Mouse (Mus musculus): ENCODE results near the gene Prkca.

Prkca gene

GRCm38 (mm10) chr11:107989241-107989640 lies 354.5 kb downstream of the Prkca start:
- DNase-seq = no peak

- no peak for DNase-seq
These were observed 357.8 kb downstream of the Prkca start for GRCm38 (mm10) chr11:107985941-107986340.

DNA sequence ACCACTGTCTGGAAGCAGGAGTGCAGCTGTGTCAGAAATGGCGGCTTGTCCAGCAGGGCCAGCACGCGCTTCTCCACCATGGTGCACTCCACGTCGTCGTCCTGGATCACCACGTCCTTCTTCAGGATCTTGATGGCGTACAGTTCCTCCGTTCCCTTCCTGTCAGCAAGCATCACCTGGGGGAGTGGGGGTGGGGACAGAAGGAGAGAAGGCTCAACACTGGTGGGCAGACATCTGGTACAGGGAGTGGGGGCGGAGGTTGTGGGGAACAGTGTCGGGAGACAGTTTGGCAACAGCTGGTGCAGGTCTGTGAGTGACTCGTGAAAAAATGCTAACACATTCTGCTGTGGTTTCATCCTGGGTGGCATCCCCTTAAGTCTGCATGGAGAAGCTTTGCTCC lies 359.8 kb downstream of the Prkca start:
- DNase-seq = no peak

DNA sequence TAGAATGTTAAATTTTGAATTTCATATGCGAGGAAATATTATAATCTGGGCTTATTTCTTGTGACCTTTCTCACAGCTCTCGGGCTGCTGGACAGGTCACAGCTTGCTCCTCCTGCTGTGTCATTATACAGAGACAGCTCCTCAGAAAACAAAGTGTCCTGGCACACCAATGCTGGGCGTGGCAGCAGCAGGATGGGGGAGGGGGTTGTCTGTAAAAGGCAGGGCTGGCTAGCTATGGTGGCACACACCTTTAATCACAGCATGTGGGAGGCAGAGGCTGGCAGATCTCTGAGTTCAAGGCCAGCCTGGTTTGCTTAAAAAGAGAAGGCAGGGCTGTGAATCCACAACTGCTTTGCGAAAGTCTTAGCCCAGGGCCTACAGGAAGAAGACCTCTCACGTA lies 360.5 kb downstream of the Prkca start:
- no peak for DNase-seq

DNA sequence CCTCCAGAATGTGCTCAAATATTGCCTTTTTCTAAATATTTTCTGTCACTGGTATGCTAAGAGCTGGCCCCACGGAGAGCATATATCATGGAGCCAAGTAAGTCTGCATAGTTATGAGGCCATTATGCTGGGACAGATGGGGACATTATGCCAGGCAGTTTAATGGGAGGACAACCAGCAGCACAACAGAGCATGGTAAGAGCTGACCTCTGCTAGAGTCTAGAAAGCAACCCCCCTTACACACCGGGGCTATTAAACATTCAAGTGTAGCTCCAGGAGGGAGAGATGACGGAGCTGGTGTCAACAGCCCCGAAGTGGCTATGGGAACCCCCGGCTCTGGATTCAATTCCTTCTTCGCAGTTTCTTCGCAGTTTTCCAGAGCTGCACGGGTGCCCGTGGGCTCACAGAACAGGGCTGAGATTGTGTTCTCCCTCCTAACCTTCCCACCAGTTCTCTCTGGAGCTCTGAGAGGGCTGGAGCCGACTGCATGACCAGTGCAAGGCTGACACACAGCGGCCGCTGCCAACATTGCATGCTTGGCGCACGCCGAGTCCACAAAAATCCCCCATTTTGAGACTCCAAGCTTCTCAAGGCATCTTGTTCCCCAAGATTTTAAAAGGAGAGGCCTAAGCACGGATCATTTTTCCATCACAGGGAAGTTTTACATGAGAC lies 361.4 kb downstream of the Prkca start:
- peak; percentile 34 for DNase-seq

DNA sequence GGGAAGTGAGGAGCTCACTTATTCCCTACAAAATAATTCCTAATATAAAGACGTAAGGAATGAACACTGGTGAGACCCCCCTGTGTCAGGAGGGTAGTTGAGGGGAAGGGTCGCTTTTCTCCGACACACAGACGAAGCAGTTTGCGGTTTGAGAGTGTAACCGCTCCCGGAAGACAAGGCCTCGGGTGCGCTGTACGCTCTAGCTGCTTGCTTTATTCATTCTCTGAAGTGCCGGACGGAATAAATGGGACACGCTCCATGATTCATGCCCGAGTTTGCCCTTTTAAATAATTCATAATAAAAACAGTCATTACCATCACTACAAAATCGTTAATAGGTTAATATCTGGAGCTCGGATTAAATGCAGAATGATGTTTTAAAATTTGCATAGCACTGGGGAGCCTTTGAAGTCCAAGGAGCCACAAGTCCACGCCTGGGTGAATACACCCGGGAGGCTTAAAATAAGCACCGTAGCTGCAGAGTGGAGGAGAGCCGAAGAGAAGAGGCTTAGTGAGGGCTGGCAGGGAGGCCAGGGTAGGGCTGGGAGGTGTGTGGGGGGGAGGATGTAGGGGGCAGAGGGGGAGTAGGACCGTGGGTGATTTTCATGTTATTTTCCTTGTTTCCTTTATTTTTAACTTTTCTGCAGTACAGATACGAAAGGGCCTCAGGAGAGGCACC lies 364.1 kb downstream of the Prkca start:
- DNase-seq = no peak

DNA sequence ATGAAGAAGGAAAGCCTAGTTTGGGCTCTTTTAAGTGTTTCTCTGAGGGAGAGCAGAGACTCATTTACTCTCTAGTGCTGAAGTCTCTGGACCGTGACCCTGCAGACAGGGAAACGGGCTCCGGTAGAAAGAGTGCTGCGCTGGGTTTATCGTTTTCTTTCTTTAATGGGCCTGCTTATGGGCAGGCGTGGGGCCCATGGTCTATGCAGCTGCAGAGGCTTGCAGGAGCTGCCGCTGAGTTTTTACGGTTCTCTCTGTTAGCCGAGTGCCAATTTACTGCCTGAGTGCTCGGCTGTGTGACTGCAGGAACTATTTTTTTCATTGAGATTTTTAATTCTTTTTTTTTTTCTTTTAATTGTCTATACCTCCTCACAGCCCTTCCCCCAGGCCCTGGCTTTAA lies 373.8 kb downstream of the Prkca start:
- DNase-seq = no peak

GRCm38 (mm10) chr11:107968147-107968546 lies 375.6 kb downstream of the Prkca start:
- no peak for DNase-seq

GRCm38 (mm10) chr11:107966229-107966628 lies 377.5 kb downstream of the Prkca start:
- no peak for DNase-seq

DNA sequence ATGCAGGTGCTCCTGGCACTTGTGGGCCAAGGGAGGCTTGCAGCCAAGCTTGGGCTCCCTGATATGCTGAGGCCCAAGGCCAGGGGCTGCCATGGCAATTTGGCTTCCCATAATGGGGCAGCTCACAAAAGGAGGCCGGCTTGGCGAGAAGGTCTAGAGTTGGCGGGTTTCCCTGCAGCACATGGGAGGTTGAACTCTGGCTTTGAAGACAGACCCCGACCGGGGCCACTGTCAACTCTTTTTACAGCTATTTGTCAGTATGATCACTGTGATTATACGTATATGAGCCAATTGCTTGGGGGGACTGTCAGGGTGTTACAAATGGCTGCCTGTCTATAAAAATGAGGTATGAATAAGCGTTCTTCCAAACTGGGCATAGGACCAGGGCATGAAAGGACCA lies 378.3 kb downstream of the Prkca start:
- DNase-seq = peak; percentile 16

DNA sequence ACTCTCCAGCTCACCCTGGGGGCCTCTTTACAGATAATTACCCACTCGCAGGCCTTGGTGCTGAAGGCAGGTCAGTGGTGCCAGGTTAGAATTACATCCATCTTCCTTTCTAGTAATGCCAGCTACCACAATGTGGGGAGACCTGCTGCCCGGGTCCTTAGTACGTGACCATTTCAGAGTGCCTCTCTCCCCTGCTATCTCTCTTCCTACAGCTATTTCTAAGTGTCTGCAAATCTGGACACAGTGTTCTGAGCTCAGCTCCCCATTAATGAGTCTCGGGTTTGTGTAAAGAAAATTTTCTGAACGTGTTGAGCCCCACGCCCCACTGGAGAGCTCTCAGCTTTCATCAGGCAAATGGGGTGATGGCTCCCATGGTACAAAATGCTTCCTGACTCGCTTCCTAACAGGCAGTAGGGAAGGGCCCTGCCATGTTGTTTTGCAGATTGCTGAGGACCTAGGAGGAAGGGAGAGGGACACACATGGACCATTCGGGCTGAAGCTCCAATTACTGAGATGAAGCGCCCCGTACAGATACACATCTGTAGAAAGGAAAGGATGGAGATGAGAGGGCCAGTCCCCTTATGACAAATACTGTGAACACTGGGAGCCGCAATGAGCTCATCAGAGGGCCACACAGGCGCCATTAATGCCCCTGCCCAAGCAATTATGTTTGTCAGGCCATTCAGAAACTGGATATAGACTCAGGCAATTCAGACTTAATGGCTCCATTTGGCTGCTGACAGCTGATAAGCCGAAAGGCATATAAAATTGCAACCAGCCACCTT lies 386.0 kb downstream of the Prkca start:
- no peak for DNase-seq

- DNase-seq = no peak
These were observed 388.3 kb downstream of the Prkca start for GRCm38 (mm10) chr11:107955191-107956062.

GRCm38 (mm10) chr11:107951431-107951830 lies 392.3 kb downstream of the Prkca start:
- no peak for DNase-seq

- DNase-seq = no peak
These were observed 393.1 kb downstream of the Prkca start for GRCm38 (mm10) chr11:107950658-107951057.

GRCm38 (mm10) chr11:107950211-107950610 lies 393.5 kb downstream of the Prkca start:
- DNase-seq = no peak

DNA sequence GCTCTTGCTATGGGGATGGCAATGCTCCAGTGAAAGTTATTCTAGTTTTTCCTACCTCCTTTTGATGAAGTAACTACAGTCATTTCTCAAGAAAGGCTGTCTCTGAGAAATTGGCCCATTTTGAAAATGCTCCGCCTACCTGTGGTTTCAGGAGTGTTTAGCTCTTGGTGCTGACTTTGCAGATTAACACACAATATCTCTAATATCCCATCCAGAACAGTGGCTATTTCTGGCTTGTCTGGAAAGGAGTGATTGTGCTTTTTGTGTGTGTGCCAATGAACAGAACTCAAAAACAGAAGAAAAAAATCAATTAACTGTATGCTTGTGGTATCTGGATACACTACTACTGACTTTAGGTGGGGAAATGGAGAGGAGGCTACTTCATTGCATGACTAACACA lies 395.8 kb downstream of the Prkca start:
- no peak for DNase-seq

DNA sequence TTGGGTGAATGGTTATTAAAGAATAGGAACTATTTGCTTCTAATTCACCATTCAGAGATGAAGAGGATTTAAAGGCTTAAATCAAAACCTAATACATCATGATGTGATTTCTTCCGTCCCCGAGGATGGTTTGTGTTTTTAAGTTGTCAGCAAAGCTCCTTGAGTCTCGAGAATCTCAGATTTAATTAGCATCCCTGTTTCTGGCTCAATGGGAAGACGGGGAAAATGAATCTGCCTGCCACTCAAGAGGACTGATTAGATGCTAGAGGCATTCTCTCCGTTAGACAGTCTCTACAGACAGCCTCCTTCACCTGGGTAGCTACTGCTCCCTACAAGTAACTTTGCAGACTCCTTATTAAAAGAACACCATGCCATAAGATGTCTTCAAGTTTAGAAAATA lies 396.9 kb downstream of the Prkca start:
- DNase-seq = no peak

GRCm38 (mm10) chr11:107936929-107937328 lies 406.8 kb downstream of the Prkca start:
- DNase-seq = no peak

DNA sequence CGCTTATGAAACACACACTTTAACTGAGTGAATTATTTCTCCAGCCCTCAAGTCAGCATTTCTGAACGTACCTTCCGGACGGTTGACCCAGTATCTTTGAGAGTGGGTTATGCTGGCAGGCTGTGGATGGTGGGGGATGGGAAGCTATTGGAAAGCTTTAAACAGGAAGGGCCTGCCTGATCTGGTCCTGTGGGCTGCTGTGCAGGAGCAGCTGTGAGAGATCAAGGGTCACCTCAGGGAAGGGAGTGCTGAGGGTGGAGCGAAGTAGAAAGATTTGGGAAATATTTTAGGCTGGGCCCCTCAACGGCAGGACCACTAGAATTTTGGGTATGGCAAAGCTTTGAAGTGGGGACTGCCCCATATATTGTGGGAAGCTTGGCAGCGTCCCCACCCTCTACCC lies 412.0 kb downstream of the Prkca start:
- DNase-seq = no peak

DNA sequence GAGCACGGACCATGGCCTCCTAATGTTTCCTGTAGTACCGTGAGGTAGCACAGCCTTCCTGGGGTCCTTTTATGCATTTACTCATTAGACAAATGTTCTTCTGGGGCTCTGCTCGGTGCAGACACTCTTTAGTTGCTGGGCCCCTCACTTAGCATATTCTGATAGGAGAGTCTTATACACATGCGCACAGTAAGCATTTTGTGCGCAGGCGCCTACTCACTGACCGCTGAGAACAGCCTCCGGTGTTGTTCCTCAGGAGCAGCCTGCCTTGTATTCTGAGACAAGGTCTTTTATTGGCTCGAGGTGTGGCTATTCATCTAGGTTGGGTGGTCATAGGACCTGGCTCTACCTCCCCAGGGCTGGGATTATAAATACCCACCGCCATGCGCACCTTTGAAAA lies 412.4 kb downstream of the Prkca start:
- DNase-seq = no peak

- no peak for DNase-seq
These were observed 414.0 kb downstream of the Prkca start for GRCm38 (mm10) chr11:107929712-107930111.

DNA sequence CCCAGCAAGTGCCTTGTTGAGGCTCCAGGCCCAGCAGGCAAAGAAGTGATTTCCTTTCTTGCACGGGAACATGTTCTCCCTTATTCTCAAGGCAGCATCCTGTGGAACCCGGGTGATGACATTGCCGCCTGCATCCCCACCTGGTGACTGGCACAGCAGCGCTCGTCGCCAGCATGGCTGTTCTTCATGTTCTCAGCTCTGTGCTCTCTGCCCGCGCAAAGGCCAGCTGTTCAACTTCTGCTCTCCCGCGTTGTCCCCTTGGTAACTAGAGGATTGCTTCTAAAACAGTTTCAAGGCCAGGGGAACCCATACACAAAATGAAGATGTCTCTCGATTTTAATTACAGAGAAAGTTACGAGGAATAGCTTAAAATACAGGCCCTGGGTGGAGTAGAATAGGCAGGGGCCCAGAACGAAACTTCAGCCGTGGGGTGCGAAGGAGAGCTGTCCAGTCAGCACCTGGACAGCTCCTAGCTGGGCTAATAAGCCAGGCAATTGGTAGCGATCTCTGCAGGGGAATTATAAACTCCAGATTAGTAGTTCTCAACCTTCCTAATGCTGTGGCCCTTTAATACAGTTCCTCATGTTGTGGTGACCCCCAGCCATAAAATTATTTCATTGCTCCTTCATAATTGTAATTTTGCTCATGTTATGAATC lies 423.7 kb downstream of the Prkca start:
- no peak for DNase-seq

Measured in cerebellum, adult 8-10 months (tissue).